Mouse (Mus musculus): Measurements from ENCODE around the gene Zfp324.

Gene Zfp324

DNA sequence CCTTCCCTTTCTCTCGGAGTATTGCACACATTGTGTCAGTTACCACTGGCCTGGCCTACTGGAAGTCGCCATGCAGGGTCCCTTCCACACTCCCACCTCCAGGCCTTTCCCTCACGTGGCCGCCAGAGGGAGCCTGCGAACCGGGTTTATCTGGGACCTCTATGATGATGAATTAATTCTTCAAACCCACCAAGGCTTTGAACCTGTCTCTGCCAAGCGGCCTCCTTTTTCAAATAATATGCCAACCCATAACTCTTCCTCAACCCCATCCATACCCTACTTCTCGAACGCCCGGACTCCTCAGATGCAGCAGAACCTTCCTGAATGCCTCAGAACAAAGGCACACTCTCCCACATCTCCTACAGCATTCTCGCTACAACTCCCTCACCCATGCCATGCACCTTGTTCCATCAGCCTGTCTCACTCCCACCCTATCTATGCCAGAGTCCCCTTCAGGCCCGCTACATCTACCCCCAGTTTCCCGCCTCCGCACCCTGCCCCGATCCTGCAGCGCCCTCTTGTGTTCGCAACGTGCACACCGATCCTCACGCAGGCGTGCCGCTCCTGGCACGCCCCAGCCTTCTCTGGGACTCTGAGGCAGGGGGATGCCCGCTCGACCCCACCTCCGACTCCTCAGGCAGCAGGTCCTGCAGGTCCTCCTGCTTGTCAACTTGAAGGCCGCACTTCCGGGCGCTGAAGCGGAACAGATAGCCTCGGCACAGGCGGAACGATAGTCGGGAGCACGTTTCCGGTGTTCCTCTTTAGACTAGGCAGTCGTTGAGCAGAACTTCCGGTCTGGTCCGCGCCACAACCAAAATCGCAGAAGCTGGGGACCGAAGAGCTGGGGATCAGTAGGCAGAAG, 43.7 kb downstream of the Zfp324 start:
- peak; percentile 83 for DNase-seq (ENCODE audit: low spot score)

DNA sequence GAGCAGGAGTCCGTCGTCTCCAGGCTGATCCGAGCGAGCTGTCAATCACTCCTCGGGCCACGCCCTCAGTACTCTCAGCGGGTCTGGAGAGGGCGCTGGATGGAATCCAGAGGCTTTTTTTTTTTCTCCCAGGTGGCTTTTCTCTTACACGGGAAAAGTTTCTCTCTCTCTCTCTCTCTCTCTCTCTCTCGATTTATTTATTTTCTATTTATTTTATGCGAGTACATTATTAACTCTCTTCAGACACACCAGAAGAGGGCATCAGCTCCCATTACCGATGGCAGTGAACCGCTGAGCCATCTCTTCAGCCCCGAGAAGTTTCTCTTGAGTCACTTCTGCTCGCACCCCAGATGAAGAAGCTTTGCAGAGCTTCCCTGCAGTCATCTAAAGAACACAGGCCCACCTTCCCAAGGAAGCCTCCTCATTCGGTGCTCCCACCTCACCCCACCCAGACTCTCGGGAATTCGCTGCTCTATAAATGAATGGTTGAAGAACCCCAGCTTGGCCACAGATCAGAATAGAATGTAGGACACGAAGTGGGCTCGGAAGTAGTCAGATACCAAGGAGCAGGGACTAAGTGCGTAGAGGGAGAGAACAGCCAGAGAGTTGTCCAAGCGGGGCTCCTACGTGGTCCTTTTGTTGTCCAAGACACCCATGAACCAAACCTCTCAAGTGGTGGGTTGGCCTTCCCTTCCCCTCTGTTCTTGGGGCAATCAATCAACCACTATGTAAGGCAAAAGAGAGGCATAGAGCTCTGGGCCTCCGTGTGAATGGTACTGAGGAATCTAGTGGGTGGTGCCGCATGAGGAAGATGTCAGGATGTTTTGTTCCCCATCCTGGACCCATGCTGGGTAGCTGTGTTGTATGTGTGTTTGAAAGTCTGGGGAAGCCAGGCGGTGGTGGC, 44.6 kb downstream of the Zfp324 start, which contains the start of gene Zbtb45:
Gene Zbtb45, minus strand, starts transcription at position 30 of the 904 bp plus-strand sequence.
- DNase-seq (ENCODE audit: low spot score), result no peak

- no peak for DNase-seq (ENCODE audit: low spot score)
Measured at GRCm38 (mm10) chr7:13013671-13014070, 48.0 kb downstream of the Zfp324 start.

GRCm38 (mm10) chr7:13014275-13014839, 48.7 kb downstream of the Zfp324 start:
- no peak for DNase-seq (ENCODE audit: low spot score)

DNA sequence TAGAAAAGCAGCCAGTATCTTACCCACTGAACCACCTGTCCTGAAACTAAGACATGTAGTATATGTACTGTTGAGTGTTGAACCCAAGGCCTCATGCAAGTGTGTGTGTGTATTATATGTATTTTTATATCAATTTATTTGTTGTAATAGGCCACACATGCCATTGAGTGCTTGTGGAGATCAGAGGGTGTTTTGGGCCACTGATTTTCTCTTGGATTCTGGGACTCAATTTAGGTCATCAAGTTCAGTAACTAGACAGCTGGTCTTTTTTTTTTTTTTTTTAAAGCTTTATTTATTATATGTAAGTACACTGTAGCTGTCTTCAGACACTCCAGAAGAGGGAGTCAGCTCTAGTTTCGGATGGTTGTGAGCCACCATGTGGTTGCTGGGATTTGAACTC, 49.6 kb downstream of the Zfp324 start:
- no peak for DNase-seq (ENCODE audit: low spot score)

GRCm38 (mm10) chr7:13022773-13023535, 57.3 kb downstream of the Zfp324 start:
- peak; percentile 62 for DNase-seq (ENCODE audit: low spot score)

All from urinary bladder, postnatal 25 days (tissue).